Mouse (Mus musculus) heart, postnatal 4 days (tissue): ENCODE measurements around the gene Rita1. TPM values are rescaled to one million over a fixed set of nuclear protein-coding genes. Genes with fewer than 3 reads are reported as not detected.
A peak's percentile ranks its signal among the peaks of the same experiment; 100 is the strongest.

ENCODE experiments used
- DNase-seq: peaks from one replicate; pipeline ENCODE4 v3.0.0; 2021
- total RNA-seq, 2 experiments: library from RNA; stranded (reverse); gene quantifications; 2 replicates each; pipeline ENCODE4 v1.2.3; 2021

Gene Rita1
- total RNA-seq, 2 experiments from 2014 or later = 10.7 to 10.8 TPM

GRCm38 (mm10) chr5:120570289-120570897 is 42.0 kb downstream of the Rita1 start:
- DNase-seq = no peak

GRCm38 (mm10) chr5:120569791-120570190 is 42.6 kb downstream of the Rita1 start:
- DNase-seq = no peak

- DNase-seq = no peak
Observed at GRCm38 (mm10) chr5:120568964-120569363, 43.4 kb downstream of the Rita1 start.

GRCm38 (mm10) chr5:120568336-120568768 is 44.0 kb downstream of the Rita1 start:
- DNase-seq = no peak

- DNase-seq = no peak
Observed at GRCm38 (mm10) chr5:120567761-120568211, 44.6 kb downstream of the Rita1 start.

- peak; percentile 74 for DNase-seq
Observed at GRCm38 (mm10) chr5:120567253-120567701, 45.1 kb downstream of the Rita1 start.

GRCm38 (mm10) chr5:120566681-120567252 is 45.6 kb downstream of the Rita1 start:
- DNase-seq = peak; percentile 43

- peak; percentile 64 for DNase-seq
Observed at GRCm38 (mm10) chr5:120566101-120566500, 46.3 kb downstream of the Rita1 start.

- no peak for DNase-seq
Observed at GRCm38 (mm10) chr5:120565171-120565905, 47.1 kb downstream of the Rita1 start.

GRCm38 (mm10) chr5:120563914-120564311 is 48.5 kb downstream of the Rita1 start:
- no peak for DNase-seq

- peak; percentile 69 for DNase-seq
Observed at GRCm38 (mm10) chr5:120562956-120563913, 49.2 kb downstream of the Rita1 start.

- DNase-seq = peak; percentile 68
Observed at GRCm38 (mm10) chr5:120560616-120561311, 51.6 kb downstream of the Rita1 start.

GRCm38 (mm10) chr5:120560129-120560615 is 52.2 kb downstream of the Rita1 start:
- DNase-seq = no peak

- DNase-seq = no peak
Observed at GRCm38 (mm10) chr5:120558762-120559161, 53.6 kb downstream of the Rita1 start.

- DNase-seq = no peak
Observed at GRCm38 (mm10) chr5:120558041-120558440, 54.3 kb downstream of the Rita1 start.

- no peak for DNase-seq
Observed at GRCm38 (mm10) chr5:120555871-120556270, 56.5 kb downstream of the Rita1 start.

- no peak for DNase-seq
Observed at GRCm38 (mm10) chr5:120550673-120551072, 61.7 kb downstream of the Rita1 start.

- no peak for DNase-seq
Observed at GRCm38 (mm10) chr5:120550137-120550536, 62.3 kb downstream of the Rita1 start.

GRCm38 (mm10) chr5:120548236-120548850 is 64.0 kb downstream of the Rita1 start:
- DNase-seq = no peak
